21 mouse cellular contexts compared by ENCODE assay signal in the genomic region with DNA sequence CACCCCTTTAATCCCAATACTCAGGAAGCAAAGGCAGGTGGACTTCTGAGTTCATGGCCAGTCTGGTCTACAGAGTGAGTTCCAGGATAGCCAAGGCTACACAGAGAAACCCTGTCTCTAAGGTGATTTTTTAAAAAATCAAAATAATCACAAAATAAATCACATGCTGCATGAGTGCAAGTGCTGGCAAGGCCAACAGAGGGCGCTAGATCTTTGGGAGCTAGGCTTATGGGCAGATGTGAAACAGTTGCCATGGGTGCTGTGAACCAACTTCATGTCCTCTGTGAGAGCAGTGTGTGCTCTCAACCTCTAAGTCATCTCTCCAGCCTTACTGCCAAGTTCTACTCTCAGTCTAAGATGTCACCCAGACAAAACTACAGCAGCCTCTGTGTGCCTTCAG. TPM values are rescaled to one million over a fixed set of nuclear protein-coding genes. Genes with fewer than 3 reads are reported as not detected.
DNase-seq lines count a peak whose midpoint lies in the region; ATAC-seq and TF ChIP-seq lines count a peak whose summit lies in the region.
"Had no signal": no experiment of that assay in that cellular context is flagged by ENCODE, and none has a peak within 500 bp of the region (broad histone marks: within the 10 kb centered on the region; RNA-seq: fewer than 3 reads in every experiment).

No protein-coding gene starts in this region.

- no peaks in the 10 kb centered on the region for H3K9me3 ChIP-seq in intestine, postnatal 0 days (ENCODE audit: control insufficient read depth)
- H3K9me3 ChIP-seq in intestine, embryonic 15.5 days: no peaks in the 10 kb centered on the region
- H3K9me3 ChIP-seq in midbrain, postnatal 0 days (ENCODE audit: low read length): no peaks in the 10 kb centered on the region
- H3K9me3 ChIP-seq in midbrain, embryonic 16.5 days (replicated peaks; ENCODE audit: control insufficient read depth, low read length, poor library complexity, severe bottlenecking): no peaks in the 10 kb centered on the region
- H3K9me3 ChIP-seq in stomach, postnatal 0 days (ENCODE audit: control insufficient read depth, low read length): no peaks in the 10 kb centered on the region

- no peak for TF ChIP-seq EP300 in stomach, postnatal 0 days (optimal IDR thresholded peaks at IDR 0.05)

- H3K4me1 ChIP-seq in intestine, postnatal 0 days (replicated peaks; ENCODE audit: control insufficient read depth, insufficient read depth, low read length): no peaks in the 10 kb centered on the region
- H3K4me1 ChIP-seq in intestine, embryonic 15.5 days (replicated peaks): no peaks in the 10 kb centered on the region
- no peaks in the 10 kb centered on the region for H3K4me1 ChIP-seq in midbrain, postnatal 0 days (ENCODE audit: insufficient read depth, low read length)
- no peaks in the 10 kb centered on the region for H3K4me1 ChIP-seq in midbrain, embryonic 16.5 days (ENCODE audit: control insufficient read depth, insufficient read depth, low read length)
- H3K4me1 ChIP-seq in stomach, postnatal 0 days (replicated peaks; ENCODE audit: control insufficient read depth, insufficient read depth): no peaks in the 10 kb centered on the region
- H3K4me1 ChIP-seq: embryonic facial prominence, embryonic 12.5 days; hindbrain, embryonic 10.5 days; midbrain, embryonic 12.5 days had no signal

- no peak overlapping the region for H3K9ac ChIP-seq in intestine, postnatal 0 days (ENCODE audit: low read depth, low read length)
- H3K9ac ChIP-seq in intestine, embryonic 15.5 days: no peak overlapping the region
- no peak overlapping the region for H3K9ac ChIP-seq in midbrain, postnatal 0 days (replicated peaks; ENCODE audit: low read length, poor library complexity, severe bottlenecking)
- H3K9ac ChIP-seq in midbrain, embryonic 16.5 days (ENCODE audit: low read depth, low read length): no peak overlapping the region
- H3K9ac ChIP-seq in stomach, postnatal 0 days (ENCODE audit: low read length): no peak overlapping the region
- H3K9ac ChIP-seq: embryonic facial prominence, embryonic 12.5 days; midbrain, embryonic 12.5 days had no signal

- H3K4me3 ChIP-seq in intestine, postnatal 0 days (ENCODE audit: low read depth, low read length): no peak overlapping the region
- no peak overlapping the region for H3K4me3 ChIP-seq in intestine, embryonic 15.5 days (replicated peaks)
- no peak overlapping the region for H3K4me3 ChIP-seq in midbrain, postnatal 0 days (ENCODE audit: low read depth, low read length)
- H3K4me3 ChIP-seq in midbrain, embryonic 16.5 days (ENCODE audit: low read depth, low read length): no peak overlapping the region
- no peak overlapping the region for H3K4me3 ChIP-seq in stomach, postnatal 0 days (ENCODE audit: low read depth, low read length)
- H3K4me3 ChIP-seq: embryonic facial prominence, embryonic 12.5 days; hindbrain, embryonic 10.5 days; layer of hippocampus, adult 2 months; midbrain, embryonic 12.5 days had no signal

- WGBS in intestine, postnatal 0 days: 31% methylated on average over 1 of the region's 1 CpGs
- 39% methylated on average over 1 of the region's 1 CpGs for WGBS in intestine, embryonic 15.5 days
- 46% methylated on average over 1 of the region's 1 CpGs for WGBS in midbrain, postnatal 0 days
- 37% methylated on average over 1 of the region's 1 CpGs for WGBS in midbrain, embryonic 16.5 days
- WGBS in stomach, postnatal 0 days: 32% methylated on average over 1 of the region's 1 CpGs

- ATAC-seq in intestine, postnatal 0 days: no peak
- ATAC-seq in intestine, embryonic 15.5 days: no peak
- no peak for ATAC-seq in midbrain, postnatal 0 days (ENCODE audit: low FRiP score)
- no peak for ATAC-seq in midbrain, embryonic 16.5 days
- ATAC-seq in stomach, postnatal 0 days (ENCODE audit: low FRiP score, low TSS enrichment): no peak
- ATAC-seq in frontal cortex, adult (ENCODE audit: low TSS enrichment): no peak
- ATAC-seq: activated CD4-positive, CD25-positive, alpha-beta regulatory T cell, adult 4 months; forebrain, embryonic 16.5 days; inflammation-experienced regulatory T-cells, adult 6 months had no signal

- no peaks in the 10 kb centered on the region for H3K36me3 ChIP-seq in intestine, postnatal 0 days (ENCODE audit: control insufficient read depth, insufficient read depth)
- no peaks in the 10 kb centered on the region for H3K36me3 ChIP-seq in intestine, embryonic 15.5 days
- H3K36me3 ChIP-seq in midbrain, postnatal 0 days (ENCODE audit: insufficient read depth, low read length): no peaks in the 10 kb centered on the region
- H3K36me3 ChIP-seq in midbrain, embryonic 16.5 days (ENCODE audit: control insufficient read depth, insufficient read depth, low read length): no peaks in the 10 kb centered on the region
- H3K36me3 ChIP-seq in stomach, postnatal 0 days (ENCODE audit: control insufficient read depth, insufficient read depth, low read length): no peaks in the 10 kb centered on the region
- H3K36me3 ChIP-seq: embryonic facial prominence, embryonic 12.5 days; hindbrain, embryonic 10.5 days; midbrain, embryonic 12.5 days had no signal

- no peak overlapping the region for H3K27ac ChIP-seq in intestine, postnatal 0 days (ENCODE audit: low read depth, low read length)
- no peak overlapping the region for H3K27ac ChIP-seq in intestine, embryonic 15.5 days
- no peak overlapping the region for H3K27ac ChIP-seq in midbrain, postnatal 0 days (ENCODE audit: low read depth, low read length)
- no peak overlapping the region for H3K27ac ChIP-seq in midbrain, embryonic 16.5 days (ENCODE audit: low read length)
- no peak overlapping the region for H3K27ac ChIP-seq in stomach, postnatal 0 days (replicated peaks)
- H3K27ac ChIP-seq: embryonic facial prominence, embryonic 12.5 days; hindbrain, embryonic 10.5 days; layer of hippocampus, adult 2 months; midbrain, embryonic 12.5 days had no signal

- no peak overlapping the region for H3K4me2 ChIP-seq in intestine, postnatal 0 days (replicated peaks; ENCODE audit: low read depth)
- H3K4me2 ChIP-seq in intestine, embryonic 15.5 days (replicated peaks): no peak overlapping the region
- no peak overlapping the region for H3K4me2 ChIP-seq in midbrain, postnatal 0 days (ENCODE audit: low read depth, low read length, poor library complexity, severe bottlenecking)
- H3K4me2 ChIP-seq in midbrain, embryonic 16.5 days (ENCODE audit: low read length): no peak overlapping the region
- H3K4me2 ChIP-seq in stomach, postnatal 0 days (replicated peaks; ENCODE audit: low read depth): no peak overlapping the region
- H3K4me2 ChIP-seq: embryonic facial prominence, embryonic 12.5 days; midbrain, embryonic 12.5 days had no signal

- H3K27me3 ChIP-seq in intestine, postnatal 0 days (replicated peaks; ENCODE audit: control insufficient read depth, insufficient read depth, low read length): no peaks in the 10 kb centered on the region
- H3K27me3 ChIP-seq in intestine, embryonic 15.5 days (replicated peaks): no peaks in the 10 kb centered on the region
- H3K27me3 ChIP-seq in midbrain, postnatal 0 days (ENCODE audit: insufficient read depth, low read length): no peaks in the 10 kb centered on the region
- no peaks in the 10 kb centered on the region for H3K27me3 ChIP-seq in midbrain, embryonic 16.5 days (ENCODE audit: control insufficient read depth, insufficient read depth, low read depth, low read length)
- no peaks in the 10 kb centered on the region for H3K27me3 ChIP-seq in stomach, postnatal 0 days (ENCODE audit: control insufficient read depth, insufficient read depth, low read length)
- H3K27me3 ChIP-seq: embryonic facial prominence, embryonic 12.5 days; midbrain, embryonic 12.5 days had no signal

- TF ChIP-seq CTCF in intestine, postnatal 0 days (IDR thresholded peaks at IDR 0.05; ENCODE audit: low read depth): peak; percentile 32
- TF ChIP-seq CTCF in midbrain, postnatal 0 days (IDR thresholded peaks at IDR 0.05): 0 out of 2 replicates have a peak, but pooled peaks have one; percentile 5
- TF ChIP-seq CTCF in stomach, postnatal 0 days (IDR thresholded peaks at IDR 0.05; ENCODE audit: low read depth): peak; percentile 41; the same call in 1 of the 2 replicates

- no peak for DNase-seq in midbrain, postnatal 0 days (ENCODE audit: low spot score)
- peak; percentile 60 for DNase-seq in R1 (ENCODE audit: low read depth, low spot score)
- DNase-seq in stomach, postnatal 0 days (ENCODE audit: low spot score): no peak
- DNase-seq in heart, adult 18-20 months: no peak
- DNase-seq: adrenal gland, postnatal 25 days; cerebellum, adult 9-10 months; heart, adult 11 months; left cerebral cortex, postnatal 4 days; lung, postnatal 4 days; right cerebral cortex, adult 18-20 months had no signal

RNA-seq across cellular contexts. Expression of a gene that starts 6.2 kb away (rescaled TPM):
- 35.5 and 36.4 TPM in 2 replicates for polyA plus RNA-seq in intestine, postnatal 0 days (2015; fragmentation: Nextera tagmentation; extraction: Ambion mirVana)
- 41.7 and 48.8 TPM in 2 replicates for polyA plus RNA-seq in intestine, embryonic 15.5 days (2015; fragmentation: Nextera tagmentation; extraction: Ambion mirVana)
- total RNA-seq in midbrain, postnatal 0 days (2014; rRNA removed): 89.2 and 93.9 TPM in 2 replicates
- 68.5 and 71.7 TPM in 2 replicates for polyA plus RNA-seq in midbrain, postnatal 0 days (2015; fragmentation: Nextera tagmentation; extraction: Ambion mirVana)
- polyA plus RNA-seq in midbrain, embryonic 16.5 days (2015; fragmentation: Nextera tagmentation; extraction: Ambion mirVana): 51.8 and 53.1 TPM in 2 replicates
- polyA plus RNA-seq in stomach, postnatal 0 days (2015; fragmentation: Nextera tagmentation; extraction: Ambion mirVana): 30.5 and 31.7 TPM in 2 replicates
- total RNA-seq in heart, adult 18-20 months (2021): 10 to 100 TPM; 82.6 to 90.6 TPM
